Mouse (Mus musculus) spleen, postnatal 10 days (tissue): ENCODE measurements around the gene Kbtbd13.

Experiments
- DNase-seq, 2 experiments: peaks; one replicate each; pipeline ENCODE4 v3.0.0; 2021 to 2022; ENCODE audit warnings: low spot score in 2 of 2

The Kbtbd13 gene

DNA sequence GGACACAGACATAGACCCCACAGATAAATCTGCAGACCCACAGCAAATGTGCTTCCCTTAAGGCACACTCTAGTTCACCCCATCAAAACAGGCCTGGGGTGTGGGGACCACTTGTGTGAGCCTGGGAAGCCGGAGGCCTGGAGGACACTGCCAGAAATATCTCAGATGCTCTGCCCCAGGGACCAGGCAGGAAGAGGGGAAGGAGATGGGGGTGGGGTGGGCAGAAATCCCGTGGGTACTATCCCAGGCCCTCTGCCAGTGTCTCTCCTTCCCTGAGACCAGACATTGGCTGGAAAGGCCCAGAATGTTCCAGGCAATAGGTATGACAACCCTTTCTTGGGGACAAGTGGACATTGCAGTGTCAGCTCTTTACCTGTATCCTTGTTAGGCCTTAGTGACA is 2.2 kb upstream of the Kbtbd13 start:
- no peak for DNase-seq

- peak; percentile 36 to 79 for DNase-seq
Observed at GRCm38 (mm10) chr9:65392638-65393364, 1.3 kb upstream of the Kbtbd13 start.

GRCm38 (mm10) chr9:65390752-65391612 is 470 bp downstream of the Kbtbd13 start:
- no peak for DNase-seq

DNA sequence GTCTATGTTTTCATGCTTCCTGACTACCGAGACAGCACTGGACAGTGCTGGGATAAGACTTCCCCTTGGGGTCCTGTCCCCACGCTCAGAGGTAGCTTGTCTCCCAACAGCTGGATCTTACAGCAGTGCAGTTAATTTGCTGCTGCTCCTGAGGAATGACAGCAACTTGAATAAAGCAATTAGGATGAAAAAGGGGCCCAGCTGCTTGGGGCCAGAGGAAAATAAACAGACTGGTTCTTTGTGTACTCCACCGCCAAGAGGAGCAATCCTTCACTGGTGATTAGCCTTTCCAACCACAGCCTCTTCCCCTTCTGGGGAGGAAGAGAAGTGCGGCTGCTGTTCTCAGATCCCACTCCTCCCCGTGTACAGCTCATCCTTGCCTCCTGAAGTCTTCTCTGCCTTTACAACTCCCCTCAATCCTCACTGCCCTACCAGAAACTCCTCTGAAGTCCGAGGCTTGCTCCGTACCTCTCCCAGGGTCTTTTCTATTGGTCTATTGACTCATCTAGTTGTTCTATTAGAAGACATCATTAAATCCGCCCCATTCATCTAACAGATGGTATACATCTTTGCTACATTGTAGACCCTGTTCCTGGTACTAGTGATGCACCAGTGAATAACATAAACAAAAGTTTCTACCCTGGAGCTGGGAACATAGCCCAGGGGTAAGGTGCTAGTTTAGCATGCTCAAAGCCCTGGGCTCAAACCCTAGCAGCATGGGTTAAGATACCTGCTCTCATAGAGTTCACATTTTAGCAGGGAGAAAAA is 4.9 kb downstream of the Kbtbd13 start:
- no peak for DNase-seq

DNA sequence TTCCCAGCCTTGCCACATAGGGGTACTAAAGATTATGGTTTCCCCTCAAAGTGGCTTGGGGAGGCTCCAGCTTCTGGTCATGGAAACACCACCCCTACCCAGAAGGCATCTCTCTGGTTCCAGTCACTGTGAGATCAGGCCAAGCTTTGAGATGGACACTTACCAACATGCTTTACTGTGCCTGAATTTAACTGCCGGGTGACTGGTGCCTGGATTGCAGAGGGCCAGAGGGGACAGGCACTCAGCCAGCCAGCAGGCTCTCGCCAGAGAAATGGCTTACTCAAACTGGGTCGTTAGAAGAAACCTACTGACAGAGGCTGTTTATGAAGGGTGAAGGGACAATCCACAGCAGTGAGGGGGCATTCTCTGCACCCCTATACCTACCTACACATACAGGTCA is 7.2 kb downstream of the Kbtbd13 start:
- DNase-seq: no peak

GRCm38 (mm10) chr9:65382751-65383097 is 8.7 kb downstream of the Kbtbd13 start:
- DNase-seq: no peak

GRCm38 (mm10) chr9:65382031-65382750 is 9.3 kb downstream of the Kbtbd13 start:
- no peak for DNase-seq

DNA sequence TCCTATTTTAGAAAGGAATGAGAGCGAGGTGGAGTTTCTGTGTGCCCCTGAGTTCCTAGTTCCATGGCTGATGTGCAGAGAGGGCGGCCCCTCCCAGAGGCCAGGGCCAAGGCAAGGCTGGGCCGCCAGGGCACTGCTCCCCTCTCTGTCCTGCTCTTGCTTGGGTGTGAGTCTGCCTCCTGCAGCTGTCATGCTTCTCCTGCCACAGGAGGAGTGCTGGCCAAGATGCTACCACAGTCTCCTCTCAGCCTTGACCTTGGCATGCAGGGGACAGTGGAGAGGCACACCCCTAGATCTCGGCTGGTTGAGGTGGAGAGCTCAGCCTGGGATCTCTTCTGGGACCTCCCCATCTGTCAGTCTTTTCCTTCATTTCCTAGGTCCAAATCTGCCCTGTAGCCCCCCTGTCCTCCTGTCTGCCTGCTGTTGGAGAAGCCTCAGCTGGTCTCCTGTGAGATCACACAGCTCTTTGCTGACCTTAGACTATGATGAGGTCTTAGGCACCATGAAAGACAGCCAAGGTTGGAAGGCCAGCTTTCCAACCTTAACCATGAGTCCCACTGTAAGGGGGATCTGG is 10.3 kb downstream of the Kbtbd13 start:
- no peak for DNase-seq

GRCm38 (mm10) chr9:65375163-65375934 is 16.1 kb downstream of the Kbtbd13 start:
- no peak for DNase-seq

DNA sequence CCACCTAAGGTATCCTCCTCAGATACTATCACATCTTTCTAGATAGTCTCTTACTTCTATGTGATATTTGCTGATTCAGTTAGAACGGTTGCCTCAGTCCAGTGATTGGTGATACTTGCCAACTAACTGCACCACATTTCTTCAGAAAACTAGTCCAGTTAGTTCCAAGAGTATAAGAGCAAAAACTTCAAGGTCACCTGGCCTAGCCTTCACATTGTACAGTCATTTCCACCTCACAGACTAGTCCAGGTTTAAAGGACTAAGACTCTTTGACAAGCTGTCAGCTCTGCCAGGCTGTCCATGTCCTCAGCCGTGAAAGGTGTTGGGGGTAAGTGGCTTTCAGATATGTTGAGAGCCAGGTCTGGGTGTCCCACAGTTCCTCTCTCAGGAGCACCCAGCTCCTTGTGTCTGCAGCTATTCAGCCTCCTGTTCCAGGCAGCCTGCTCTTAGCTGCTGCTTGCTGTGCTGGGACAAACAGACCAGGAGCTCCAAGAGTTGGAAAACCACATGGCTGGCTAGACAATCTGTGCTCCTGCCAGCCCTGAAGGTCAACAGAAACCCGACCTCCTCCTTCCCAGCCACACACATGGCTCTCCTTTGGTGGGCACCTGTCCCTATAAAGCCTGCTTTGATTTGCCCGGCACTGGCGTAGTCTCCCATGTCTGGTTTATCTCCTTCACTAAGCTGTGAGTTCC is 16.8 kb downstream of the Kbtbd13 start:
- no peak for DNase-seq

DNA sequence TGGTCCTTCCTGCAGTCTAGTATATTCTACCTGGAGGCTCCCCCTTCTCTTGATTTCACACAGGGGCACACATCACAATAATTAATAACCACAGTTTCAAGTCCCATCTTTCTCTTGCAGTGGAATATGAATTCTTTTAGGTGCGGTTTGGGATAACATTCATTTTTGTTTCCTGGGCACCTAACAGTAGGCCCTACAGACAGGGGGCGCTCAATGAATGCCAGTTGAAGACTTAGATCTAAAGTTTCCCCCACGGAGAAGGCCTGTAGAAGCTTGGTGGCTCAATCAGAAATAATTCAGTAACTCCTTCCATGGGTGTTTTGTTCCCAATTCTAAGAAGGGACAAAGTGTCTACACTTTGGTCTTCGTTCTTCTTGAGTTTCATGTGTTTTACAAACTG is 19.0 kb downstream of the Kbtbd13 start:
- DNase-seq: peak in 1 of 2 experiments; percentile 52

GRCm38 (mm10) chr9:65371756-65372155 is 19.7 kb downstream of the Kbtbd13 start:
- DNase-seq: no peak

GRCm38 (mm10) chr9:65365721-65366120 is 25.7 kb downstream of the Kbtbd13 start:
- DNase-seq: no peak

GRCm38 (mm10) chr9:65363684-65364083 is 27.8 kb downstream of the Kbtbd13 start:
- DNase-seq: no peak

- DNase-seq: no peak
Observed at GRCm38 (mm10) chr9:65360641-65361448, 30.6 kb downstream of the Kbtbd13 start, which contains the start of gene Ubap1l. Ubap1l (plus strand) TSS chr9:65361041.

- peak in 1 of 2 experiments; percentile 42 for DNase-seq
Observed at GRCm38 (mm10) chr9:65358956-65359480, 32.4 kb downstream of the Kbtbd13 start.

- DNase-seq: no peak
Observed at GRCm38 (mm10) chr9:65356971-65357370, 34.5 kb downstream of the Kbtbd13 start.

GRCm38 (mm10) chr9:65356561-65356960 is 34.9 kb downstream of the Kbtbd13 start:
- DNase-seq: no peak

DNA sequence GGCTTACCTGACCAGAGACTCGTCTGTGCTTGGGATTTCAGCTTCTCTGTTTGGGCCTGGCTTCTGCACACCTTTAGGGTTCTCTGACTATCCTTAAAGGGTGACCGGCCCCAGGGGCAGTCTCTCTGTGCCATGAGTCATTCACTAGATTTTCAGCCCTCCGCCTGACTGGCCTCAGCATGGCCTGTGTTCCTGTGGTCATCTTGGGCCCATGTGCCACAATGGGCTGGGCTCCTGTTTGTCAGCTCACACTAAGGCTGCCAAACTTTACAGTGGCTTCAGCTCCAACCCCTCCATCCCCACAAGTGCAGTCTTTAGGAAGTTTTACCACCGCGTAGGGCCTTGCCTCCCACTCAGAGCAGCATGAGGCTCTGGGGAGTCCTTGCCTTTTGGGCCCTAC is 38.2 kb downstream of the Kbtbd13 start:
- DNase-seq: no peak
